Mouse (Mus musculus): ENCODE measurements around the gene Ankfy1. TPM values are rescaled to one million over a fixed set of nuclear protein-coding genes. Genes with fewer than 3 reads are reported as not detected.
A peak's percentile ranks its signal among the peaks of the same experiment; 100 is the strongest.
"Not testable (repeated sequence)": the region's sequence is repeated elsewhere in the genome, so short reads cannot be mapped to it uniquely, and the experiment has no call there.

Gene Ankfy1
- polyA plus RNA-seq, 1 experiment from 2014 or later: 35.2 TPM

DNA sequence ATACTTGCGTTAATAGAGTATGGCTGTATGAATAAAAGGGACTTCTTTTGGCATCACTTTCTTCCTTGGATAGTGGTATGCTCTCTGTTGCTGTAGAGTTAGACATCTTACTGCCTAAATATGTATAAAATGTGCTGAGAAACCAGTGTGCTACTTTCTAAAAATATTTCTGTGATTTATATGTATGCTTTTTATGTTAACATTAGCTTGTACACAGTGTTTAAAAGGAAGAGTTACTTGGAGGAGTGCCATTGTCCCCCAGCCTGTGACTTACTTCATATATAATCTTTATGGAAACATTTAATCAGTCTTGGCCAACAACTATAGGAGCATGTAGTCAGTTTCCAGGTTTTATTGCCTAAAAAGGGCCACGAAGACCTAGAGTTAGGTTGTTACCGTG, 79.3 kb downstream of the Ankfy1 start:
- H3K4me2 ChIP-seq: no peak overlapping the region
- no peak overlapping the region for H3K27ac ChIP-seq
- no peak overlapping the region for H3K4me3 ChIP-seq (replicated peaks)
- H3K4me1 ChIP-seq: no peaks in the 10 kb centered on the region
- ATAC-seq (ENCODE audit: low FRiP score): no peak
- no peaks in the 10 kb centered on the region for H3K9me3 ChIP-seq
- no peaks in the 10 kb centered on the region for H3K27me3 ChIP-seq
- H3K9ac ChIP-seq: no peak overlapping the region
- 93% methylated on average over 3 of the region's 3 CpGs for WGBS
- peaks cover 31% of the 10 kb centered on the region for H3K36me3 ChIP-seq (replicated peaks)

DNA sequence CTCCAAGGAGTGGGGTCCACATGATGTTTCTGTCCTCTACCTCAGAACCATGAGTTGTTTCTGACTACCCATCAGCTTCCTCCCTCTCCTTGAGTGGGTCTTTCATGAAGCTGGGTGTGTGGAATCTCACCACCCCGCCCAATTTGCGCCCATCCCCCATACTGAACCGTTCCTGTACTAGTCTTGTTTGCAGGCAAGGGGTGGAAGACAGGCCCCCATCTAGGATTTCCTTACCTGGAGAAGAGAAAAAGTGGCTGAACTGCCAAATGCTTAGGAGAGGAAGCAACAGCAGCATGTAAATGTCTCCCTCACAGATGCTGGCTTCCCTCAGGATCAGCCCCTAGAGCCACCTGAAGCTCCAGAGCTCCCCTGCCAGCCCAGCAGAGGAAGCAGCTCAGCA, 80.5 kb downstream of the Ankfy1 start:
- Histone ChIP-seq H3K9ac (no peak overlapping the region), H3K27me3 (no peaks in the 10 kb centered on the region), H3K9me3 (no peaks in the 10 kb centered on the region), H3K4me3 (replicated peaks) (no peak overlapping the region), H3K27ac (no peak overlapping the region), H3K36me3 (replicated peaks) (peaks cover 23% of the 10 kb centered on the region), H3K4me2 (no peak overlapping the region), H3K4me1 (no peaks in the 10 kb centered on the region)
- ATAC-seq (ENCODE audit: low FRiP score): no peak
- 94% methylated on average over 3 of the region's 3 CpGs for WGBS

GRCm38 (mm10) chr11:72770816-72771215, 81.0 kb downstream of the Ankfy1 start:
- Histone ChIP-seq H3K27me3 (no peaks in the 10 kb centered on the region), H3K27ac (no peak overlapping the region), H3K36me3 (replicated peaks) (peaks cover 23% of the 10 kb centered on the region), H3K9ac (no peak overlapping the region), H3K4me2 (no peak overlapping the region), H3K9me3 (no peaks in the 10 kb centered on the region), H3K4me3 (replicated peaks) (no peak overlapping the region), H3K4me1 (no peaks in the 10 kb centered on the region)
- ATAC-seq (ENCODE audit: low FRiP score): no peak
- WGBS: 91% methylated on average over 5 of the region's 5 CpGs

GRCm38 (mm10) chr11:72771461-72771860, 81.7 kb downstream of the Ankfy1 start:
- no peak overlapping the region for H3K9ac ChIP-seq
- no peak overlapping the region for H3K4me2 ChIP-seq
- H3K9me3 ChIP-seq: no peaks in the 10 kb centered on the region
- peaks cover 23% of the 10 kb centered on the region for H3K36me3 ChIP-seq (replicated peaks)
- WGBS: 80% methylated on average over 4 of the region's 4 CpGs
- H3K4me3 ChIP-seq (replicated peaks): no peak overlapping the region
- no peaks in the 10 kb centered on the region for H3K27me3 ChIP-seq
- no peaks in the 10 kb centered on the region for H3K4me1 ChIP-seq
- no peak for ATAC-seq (ENCODE audit: low FRiP score)
- no peak overlapping the region for H3K27ac ChIP-seq

DNA sequence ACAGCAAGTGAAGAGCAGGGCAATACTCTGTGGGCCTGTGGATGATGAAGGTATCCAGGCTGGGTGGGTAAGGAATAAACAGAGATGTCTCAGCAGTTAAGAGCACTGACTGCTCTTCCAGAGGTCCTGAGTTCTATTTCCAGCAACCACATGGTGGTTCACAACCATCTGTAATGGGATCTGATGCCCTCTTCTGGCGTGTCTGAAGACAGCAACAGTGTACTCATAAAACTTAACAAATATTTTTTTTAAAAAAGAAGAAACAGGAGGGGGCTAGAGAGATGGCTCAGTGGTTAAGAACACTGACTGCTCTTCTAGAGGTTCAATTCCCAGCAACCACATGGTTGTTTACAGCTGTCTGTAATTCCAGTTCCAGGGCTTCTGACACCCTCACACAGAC, 82.8 kb downstream of the Ankfy1 start:
- H3K9me3 ChIP-seq; ATAC-seq (ENCODE audit: low FRiP score); H3K27me3 ChIP-seq; H3K4me3 ChIP-seq (replicated peaks); H3K9ac ChIP-seq; H3K4me1 ChIP-seq; H3K4me2 ChIP-seq; H3K27ac ChIP-seq: not testable (repeated sequence)
- WGBS: 44% methylated on average over 1 of the region's 1 CpGs
- H3K36me3 ChIP-seq (replicated peaks): peaks cover 16% of the 10 kb centered on the region

- H3K4me2 ChIP-seq: no peak overlapping the region
- ATAC-seq (ENCODE audit: low FRiP score): no peak
- no peaks in the 10 kb centered on the region for H3K4me1 ChIP-seq
- no peak overlapping the region for H3K27ac ChIP-seq
- no peaks in the 10 kb centered on the region for H3K27me3 ChIP-seq
- no peaks in the 10 kb centered on the region for H3K9me3 ChIP-seq
- H3K4me3 ChIP-seq (replicated peaks): no peak overlapping the region
- no peaks in the 10 kb centered on the region for H3K36me3 ChIP-seq (replicated peaks)
- H3K9ac ChIP-seq: no peak overlapping the region
These were observed 89.2 kb downstream of the Ankfy1 start for GRCm38 (mm10) chr11:72778957-72779356.

DNA sequence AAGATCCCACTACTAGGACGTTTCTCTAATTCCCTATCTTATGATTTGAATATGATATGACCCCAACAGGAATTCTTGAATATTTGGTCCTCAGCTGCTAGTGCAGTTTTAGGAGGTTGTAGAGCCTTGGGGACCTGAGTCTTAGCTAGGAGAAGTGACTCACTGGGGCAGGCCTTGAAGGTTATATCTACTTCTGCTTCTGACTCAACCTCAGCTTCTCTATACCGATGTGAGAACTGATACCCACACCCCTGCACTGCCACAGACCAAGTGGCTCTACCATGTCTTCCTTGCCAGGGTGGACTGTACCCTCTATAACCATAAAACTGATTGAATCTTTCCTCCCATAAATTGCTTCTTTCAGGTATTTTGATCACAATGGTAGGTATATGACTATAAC, 92.3 kb downstream of the Ankfy1 start:
- Histone ChIP-seq H3K27ac (no peak overlapping the region), H3K4me3 (replicated peaks) (no peak overlapping the region), H3K36me3 (replicated peaks) (no peaks in the 10 kb centered on the region), H3K9me3 (no peaks in the 10 kb centered on the region), H3K27me3 (no peaks in the 10 kb centered on the region), H3K4me1 (no peaks in the 10 kb centered on the region), H3K4me2 (no peak overlapping the region), H3K9ac (no peak overlapping the region)
- 79% methylated on average over 2 of the region's 2 CpGs for WGBS
- no peak for ATAC-seq (ENCODE audit: low FRiP score)

GRCm38 (mm10) chr11:72782503-72782902, 92.7 kb downstream of the Ankfy1 start:
- Histone ChIP-seq H3K4me1 (no peaks in the 10 kb centered on the region), H3K27me3 (no peaks in the 10 kb centered on the region), H3K4me2 (no peak overlapping the region), H3K9ac (no peak overlapping the region), H3K27ac (no peak overlapping the region), H3K36me3 (replicated peaks) (no peaks in the 10 kb centered on the region), H3K4me3 (replicated peaks) (no peak overlapping the region), H3K9me3 (no peaks in the 10 kb centered on the region)
- ATAC-seq (ENCODE audit: low FRiP score): no peak
- WGBS: 85% methylated on average over 3 of the region's 3 CpGs

GRCm38 (mm10) chr11:72792033-72792432, 102.2 kb downstream of the Ankfy1 start:
- Histone ChIP-seq H3K9me3 (no peaks in the 10 kb centered on the region), H3K9ac (no peak overlapping the region), H3K27me3 (no peaks in the 10 kb centered on the region), H3K4me1 (peaks cover 4% of the 10 kb centered on the region), H3K36me3 (replicated peaks) (no peaks in the 10 kb centered on the region), H3K4me2 (no peak overlapping the region), H3K4me3 (replicated peaks) (no peak overlapping the region), H3K27ac (no peak overlapping the region)
- no peak for ATAC-seq (ENCODE audit: low FRiP score)

GRCm38 (mm10) chr11:72795149-72795454, 105.3 kb downstream of the Ankfy1 start:
- ATAC-seq (ENCODE audit: low FRiP score): peak; percentile 24; the same call in 1 of the 2 replicates
- Histone ChIP-seq H3K36me3 (replicated peaks) (no peaks in the 10 kb centered on the region), H3K9me3 (no peaks in the 10 kb centered on the region), H3K4me3 (replicated peaks) (peak overlapping the region; percentile 98), H3K4me2 (peak overlapping the region; percentile 80), H3K4me1 (peaks cover 7% of the 10 kb centered on the region), H3K9ac (peak overlapping the region; percentile 81), H3K27me3 (no peaks in the 10 kb centered on the region), H3K27ac (peak overlapping the region; percentile 79)
- 19% methylated on average over 14 of the region's 14 CpGs for WGBS

- ATAC-seq (ENCODE audit: low FRiP score): peak; percentile 96
- under 1% methylated on average over 65 of the region's 69 CpGs for WGBS
- Histone ChIP-seq H3K4me3 (replicated peaks) (peak within 1 kb of the TSS; percentile 98), H3K9me3 (no peaks in the 10 kb centered on the region), H3K27ac (peak within 1 kb of the TSS; percentile 79), H3K4me2 (peak within 1 kb of the TSS; percentile 80), H3K9ac (peak within 1 kb of the TSS; percentile 81), H3K36me3 (replicated peaks) (no peaks in the 10 kb centered on the region), H3K27me3 (no peaks in the 10 kb centered on the region), H3K4me1 (peaks cover 7% of the 10 kb centered on the region)
These were observed 105.9 kb downstream of the Ankfy1 start, which contains the start of the genes Cyb5d2 and Zzef1 for GRCm38 (mm10) chr11:72795455-72796295. Gene Cyb5d2 (minus strand): TSS chr11:72796142. Gene Zzef1 (plus strand): TSS chr11:72796226.

DNA sequence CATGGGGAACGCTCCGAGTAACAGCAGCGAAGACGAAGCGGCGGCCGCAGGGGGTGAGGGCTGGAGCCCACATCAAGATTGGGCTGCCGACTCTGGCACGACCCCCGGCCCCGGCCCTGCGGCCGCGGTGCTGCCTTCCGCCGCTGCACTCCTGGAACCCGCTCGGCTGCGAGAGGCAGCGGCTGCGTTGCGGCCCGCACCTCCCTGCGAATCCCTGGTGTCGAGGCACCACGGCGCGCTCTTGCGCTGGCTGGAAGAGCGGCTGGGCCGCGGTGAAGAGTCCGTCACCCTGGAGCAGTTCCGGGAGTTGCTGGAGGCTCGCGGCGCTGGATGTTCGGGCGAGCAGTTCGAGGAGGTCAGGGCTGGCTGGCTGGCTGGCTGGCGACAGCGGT, 106.5 kb downstream of the Ankfy1 start:
- ATAC-seq (ENCODE audit: low FRiP score): no peak; the same call in 1 of the 2 replicates
- peak overlapping the region; percentile 81 for H3K9ac ChIP-seq
- peak overlapping the region; percentile 98 for H3K4me3 ChIP-seq (replicated peaks)
- peaks cover 7% of the 10 kb centered on the region for H3K4me1 ChIP-seq
- WGBS: under 1% methylated on average over 42 of the region's 42 CpGs
- H3K4me2 ChIP-seq: peak overlapping the region; percentile 80
- H3K36me3 ChIP-seq (replicated peaks): no peaks in the 10 kb centered on the region
- peak overlapping the region; percentile 65 for H3K27ac ChIP-seq
- H3K9me3 ChIP-seq: no peaks in the 10 kb centered on the region
- H3K27me3 ChIP-seq: no peaks in the 10 kb centered on the region

GRCm38 (mm10) chr11:72796773-72797338, 107.0 kb downstream of the Ankfy1 start:
- H3K4me3 ChIP-seq (replicated peaks): peak overlapping the region; percentile 98
- H3K4me1 ChIP-seq: peaks cover 7% of the 10 kb centered on the region
- H3K27ac ChIP-seq: no peak overlapping the region
- no peak for ATAC-seq (ENCODE audit: low FRiP score)
- peak overlapping the region; percentile 80 for H3K4me2 ChIP-seq
- H3K9me3 ChIP-seq: no peaks in the 10 kb centered on the region
- no peaks in the 10 kb centered on the region for H3K27me3 ChIP-seq
- H3K36me3 ChIP-seq (replicated peaks): no peaks in the 10 kb centered on the region
- H3K9ac ChIP-seq: peak overlapping the region; percentile 81
- WGBS: 19% methylated on average over 10 of the region's 10 CpGs
